Mouse (Mus musculus) c-Kit-positive CD71-positive TER-119-negative erythroid progenitor cells, embryonic 14.5 days (primary cell): Measurements from ENCODE around the gene Pdzd8.
A peak's percentile ranks its signal among the peaks of the same experiment; 100 is the strongest.

Experiments used
- DNase-seq: peaks from one replicate; pipeline ENCODE4 v3.0.0-alpha.2; 2013; ENCODE audit warnings: low read depth

The Pdzd8 gene

GRCm38 (mm10) chr19:59352760-59353159 is 7.2 kb upstream of the Pdzd8 start:
- no peak for DNase-seq

- DNase-seq = no peak
Measured at GRCm38 (mm10) chr19:59351151-59351889, 5.7 kb upstream of the Pdzd8 start.

GRCm38 (mm10) chr19:59350273-59350903 is 4.8 kb upstream of the Pdzd8 start:
- no peak for DNase-seq

- DNase-seq = no peak
Measured at GRCm38 (mm10) chr19:59349329-59349960, 3.9 kb upstream of the Pdzd8 start.

GRCm38 (mm10) chr19:59346325-59346724 is 745 bp upstream of the Pdzd8 start:
- DNase-seq = no peak

- no peak for DNase-seq
Measured at GRCm38 (mm10) chr19:59345081-59345657, 411 bp downstream of the Pdzd8 start.

GRCm38 (mm10) chr19:59344304-59344711 is 1.3 kb downstream of the Pdzd8 start:
- no peak for DNase-seq

GRCm38 (mm10) chr19:59342964-59343363 is 2.6 kb downstream of the Pdzd8 start:
- DNase-seq = no peak

- no peak for DNase-seq
Measured at GRCm38 (mm10) chr19:59339908-59340307, 5.7 kb downstream of the Pdzd8 start.

- DNase-seq = no peak
Measured at GRCm38 (mm10) chr19:59337872-59338681, 7.5 kb downstream of the Pdzd8 start.

GRCm38 (mm10) chr19:59336655-59337054 is 8.9 kb downstream of the Pdzd8 start:
- no peak for DNase-seq

GRCm38 (mm10) chr19:59330816-59331225 is 14.8 kb downstream of the Pdzd8 start:
- peak; percentile 60 for DNase-seq

GRCm38 (mm10) chr19:59321990-59322389 is 23.6 kb downstream of the Pdzd8 start, which contains the start of gene Rps12-ps3:
Gene Rps12-ps3, plus strand, starts transcription at chr19:59322290.
- DNase-seq = no peak

- no peak for DNase-seq
Measured at GRCm38 (mm10) chr19:59316571-59316970, 29.0 kb downstream of the Pdzd8 start.

GRCm38 (mm10) chr19:59315308-59315707 is 30.3 kb downstream of the Pdzd8 start:
- DNase-seq = no peak

- peak; percentile 19 for DNase-seq
Measured at GRCm38 (mm10) chr19:59292183-59292839, 53.3 kb downstream of the Pdzd8 start.

- no peak for DNase-seq
Measured at GRCm38 (mm10) chr19:59289811-59290210, 55.8 kb downstream of the Pdzd8 start.

- DNase-seq = no peak
Measured at GRCm38 (mm10) chr19:59289042-59289441, 56.5 kb downstream of the Pdzd8 start.

GRCm38 (mm10) chr19:59282001-59282400 is 63.6 kb downstream of the Pdzd8 start:
- no peak for DNase-seq

GRCm38 (mm10) chr19:59280841-59281240 is 64.7 kb downstream of the Pdzd8 start:
- no peak for DNase-seq

- no peak for DNase-seq
Measured at GRCm38 (mm10) chr19:59276354-59276753, 69.2 kb downstream of the Pdzd8 start.
